In the genomic region with DNA sequence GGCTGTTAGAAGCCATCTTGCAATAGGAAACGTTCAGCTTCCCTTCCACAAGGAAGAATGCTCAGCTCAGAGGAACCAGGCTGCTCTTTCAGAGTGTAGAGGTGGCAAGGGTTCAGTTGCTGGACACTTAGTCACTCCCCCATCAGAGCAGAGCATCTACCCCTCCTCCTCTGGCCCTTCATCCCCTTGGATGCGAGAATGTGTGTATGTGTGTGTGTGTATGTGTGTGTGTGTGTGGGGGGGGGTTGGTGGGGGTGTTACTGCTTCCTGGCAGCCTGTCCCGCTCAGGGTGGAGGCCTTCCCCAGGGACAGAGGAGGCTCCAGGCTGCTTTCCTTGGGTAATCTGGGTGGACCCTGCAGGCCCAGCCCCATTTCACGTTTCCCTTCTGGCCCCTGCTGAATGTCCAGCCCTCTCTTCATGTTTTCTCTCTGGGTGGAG, we compare ENCODE assay signal across 9 mouse cellular contexts.
DNase-seq lines count a peak whose midpoint lies in the region; ATAC-seq and TF ChIP-seq lines count a peak whose summit lies in the region.
"Had no signal": no experiment of that assay in that cellular context is flagged by ENCODE, and none has a peak within 500 bp of the region (broad histone marks: within the 10 kb centered on the region; RNA-seq: fewer than 3 reads in every experiment).

No protein-coding gene starts in this region.

- H3K27ac ChIP-seq in hindbrain, embryonic 14.5 days, result 0 out of 2 replicates have a peak overlapping the region, but pooled peaks have one; percentile 6
- no peak overlapping the region for H3K27ac ChIP-seq in hindbrain, embryonic 12.5 days
- peak overlapping the region; percentile 42 for H3K27ac ChIP-seq in kidney, adult 2 months (ENCODE audit: insufficient read depth, low read depth, low read length)

- DNase-seq in hindbrain, embryonic 14.5 days (ENCODE audit: low spot score), result no peak
- DNase-seq in gastrocnemius, postnatal 36 days, result peak; percentile 46 to 71
- peak; percentile 84 for DNase-seq in kidney, adult 2 months
- DNase-seq in lung, postnatal 36 days, result peak; percentile 82
- no peak for DNase-seq in Muller cell, postnatal 12 days (ENCODE audit: inconsistent ontology term)
- no peak for DNase-seq in spleen, adult 12 weeks (ENCODE audit: low spot score)

- no peak overlapping the region for H3K9ac ChIP-seq in hindbrain, embryonic 14.5 days
- H3K9ac ChIP-seq in hindbrain, embryonic 12.5 days, result no peak overlapping the region

- no peaks in the 10 kb centered on the region for H3K9me3 ChIP-seq in hindbrain, embryonic 14.5 days (ENCODE audit: control insufficient read depth, low read length)
- no peaks in the 10 kb centered on the region for H3K9me3 ChIP-seq in hindbrain, embryonic 12.5 days (replicated peaks)

- ATAC-seq in hindbrain, embryonic 14.5 days (ENCODE audit: low FRiP score), result no peak
- ATAC-seq in hindbrain, embryonic 12.5 days (ENCODE audit: low FRiP score), result no peak
- ATAC-seq in megakaryocyte, adult 5-6 weeks (ENCODE audit: poor library complexity, severe bottlenecking), result no peak

- H3K4me1 ChIP-seq in hindbrain, embryonic 14.5 days (replicated peaks; ENCODE audit: control insufficient read depth, insufficient read depth, low read length), result peaks cover 26% of the 10 kb centered on the region; the same call in 1 of the 2 replicates
- peaks cover 32% of the 10 kb centered on the region for H3K4me1 ChIP-seq in hindbrain, embryonic 12.5 days
- H3K4me1 ChIP-seq in kidney, adult 2 months (ENCODE audit: control insufficient read depth, insufficient read depth, low read length), result peaks cover 5% of the 10 kb centered on the region; the same call in 1 of the 2 replicates

- WGBS in hindbrain, embryonic 14.5 days, result 74% methylated on average over 4 of the region's 4 CpGs
- 64% methylated on average over 4 of the region's 4 CpGs for WGBS in hindbrain, embryonic 12.5 days
- WGBS in kidney, adult 2 months, result 45% methylated on average over 4 of the region's 4 CpGs

- TF ChIP-seq POLR2A in kidney, adult 2 months (IDR thresholded peaks at IDR 0.05; ENCODE audit: low read depth, low read length), result no peak

- H3K4me3 ChIP-seq in hindbrain, embryonic 14.5 days (replicated peaks; ENCODE audit: low read length), result no peak overlapping the region
- no peak overlapping the region for H3K4me3 ChIP-seq in hindbrain, embryonic 12.5 days
- H3K4me3 ChIP-seq in kidney, adult 2 months (ENCODE audit: insufficient read depth, low read depth, low read length), result no peak overlapping the region

- intact Hi-C loops in gastrocnemius, postnatal 36 days (cut with DNase I), result no loop called here

- TF ChIP-seq CTCF in kidney, adult 2 months (conservative IDR thresholded peaks at IDR 0.05; ENCODE audit: insufficient read depth, insufficient read length, low read depth, low read length), result no peak

- H3K27me3 ChIP-seq in hindbrain, embryonic 14.5 days (ENCODE audit: control insufficient read depth, insufficient read depth, low read length), result no peaks in the 10 kb centered on the region
- H3K27me3 ChIP-seq in hindbrain, embryonic 12.5 days, result no peaks in the 10 kb centered on the region
- no peaks in the 10 kb centered on the region for H3K27me3 ChIP-seq in kidney, adult 2 months (replicated peaks; ENCODE audit: control insufficient read depth, insufficient read depth, low read length)
- H3K27me3 ChIP-seq: CH12.LX had no signal

- H3K4me2 ChIP-seq in hindbrain, embryonic 14.5 days (replicated peaks), result no peak overlapping the region
- no peak overlapping the region for H3K4me2 ChIP-seq in hindbrain, embryonic 12.5 days (replicated peaks)

- no peaks in the 10 kb centered on the region for H3K36me3 ChIP-seq in hindbrain, embryonic 14.5 days (replicated peaks; ENCODE audit: control insufficient read depth, insufficient read depth)
- no peaks in the 10 kb centered on the region for H3K36me3 ChIP-seq in hindbrain, embryonic 12.5 days
- H3K36me3 ChIP-seq in kidney, adult 2 months (ENCODE audit: control insufficient read depth, insufficient read depth, low read length), result no peaks in the 10 kb centered on the region

Comparison
In these comparisons a context has a peak if more than half of its experiments do, and no peak if none do; other contexts are left out.
1. DNase-seq: peak in gastrocnemius, postnatal 36 days (2 of 2), kidney, adult 2 months (single experiment) and lung, postnatal 36 days (single experiment); none in hindbrain, embryonic 14.5 days (single experiment), Muller cell, postnatal 12 days (single experiment) and spleen, adult 12 weeks (single experiment).